Mouse (Mus musculus): ENCODE results near the gene Ypel2.
"Not testable (repeated sequence)": the region's sequence is repeated elsewhere in the genome, so short reads cannot be mapped to it uniquely, and the experiment has no call there.

Ypel2 gene

DNA sequence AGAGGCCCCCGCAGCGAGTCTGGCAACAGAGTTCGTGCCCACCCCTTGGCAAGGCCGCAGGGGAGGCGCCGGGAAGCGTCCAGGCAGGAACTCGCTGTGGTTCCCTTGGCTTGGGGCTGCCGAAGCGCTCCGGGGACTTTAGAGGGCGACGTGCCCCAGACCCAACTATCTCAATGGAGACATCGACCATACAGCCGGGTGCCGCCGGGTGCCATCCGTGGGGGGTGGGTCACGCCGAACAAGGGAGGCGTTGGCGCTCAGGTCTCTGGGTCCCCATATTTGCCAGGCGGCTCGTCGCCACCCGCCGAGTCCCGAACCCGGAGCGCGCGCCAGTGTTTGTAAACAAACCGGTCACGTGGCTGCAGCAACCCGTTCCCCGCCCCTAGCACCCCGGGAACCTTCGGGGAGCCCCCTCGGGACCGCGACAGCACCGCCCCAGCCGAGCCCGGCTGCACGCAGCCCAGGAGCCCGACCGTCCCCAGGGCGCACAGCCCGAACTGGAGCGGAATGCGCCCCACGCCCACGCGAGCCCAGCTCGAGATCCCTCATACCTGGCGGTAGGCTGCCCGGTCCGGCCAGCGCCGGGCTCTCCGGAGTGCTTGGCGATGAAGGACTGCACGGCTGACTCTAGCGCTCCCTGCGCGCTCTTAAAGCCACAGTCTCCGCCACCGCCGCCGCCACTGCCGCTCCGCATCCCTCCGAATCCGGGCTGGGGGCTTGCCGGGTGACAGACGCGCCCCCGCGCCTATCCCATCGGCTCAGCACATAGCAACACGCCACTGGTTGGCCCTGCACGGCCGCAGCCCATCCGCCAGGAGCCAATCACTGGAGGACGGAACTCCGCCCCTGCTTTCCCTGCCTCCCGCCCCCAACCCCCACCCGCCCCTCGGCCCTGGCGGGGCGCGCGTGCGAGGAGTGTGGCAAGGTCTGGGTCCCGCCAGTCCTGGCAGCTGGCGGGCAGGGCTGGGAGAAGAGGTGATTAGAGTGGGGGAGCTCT, at the start of gene Ypel2:
TSS of gene Ypel2 (minus strand) at position 667 of the 997 bp plus-strand sequence.
- peak; percentile 98 for DNase-seq (ENCODE audit: inconsistent age in 2 of 2, low spot score in 1 of 2)

- no peak for DNase-seq (ENCODE audit: inconsistent age in 2 of 2, low spot score in 1 of 2)
Observed at GRCm38 (mm10) chr11:87043052-87043451, 49.5 kb upstream of the Ypel2 start.

- peak; percentile 46 to 77 for DNase-seq (ENCODE audit: inconsistent age in 2 of 2, low spot score in 1 of 2)
Observed at GRCm38 (mm10) chr11:87039307-87039963, 45.9 kb upstream of the Ypel2 start.

DNA sequence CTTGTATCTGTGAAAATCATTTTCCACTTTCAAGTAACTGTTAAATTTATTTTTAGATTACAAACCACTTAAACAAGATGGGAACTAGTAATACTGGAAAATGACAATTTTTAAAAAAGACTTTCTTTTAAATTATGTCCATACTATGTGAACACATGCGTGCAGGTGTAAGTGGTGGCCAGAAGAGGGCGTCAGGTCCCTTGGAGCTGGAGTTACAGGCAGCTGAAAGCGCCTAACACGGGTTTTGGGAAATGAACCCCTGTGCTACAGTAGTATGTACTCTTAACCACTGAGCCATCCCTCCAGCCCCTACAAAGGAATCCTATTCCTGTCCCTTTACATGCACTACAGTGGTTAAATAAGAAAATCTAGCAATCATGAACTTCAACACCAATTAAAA, 42.7 kb upstream of the Ypel2 start:
- no peak for DNase-seq (ENCODE audit: inconsistent age in 2 of 2, low spot score in 1 of 2)

DNA sequence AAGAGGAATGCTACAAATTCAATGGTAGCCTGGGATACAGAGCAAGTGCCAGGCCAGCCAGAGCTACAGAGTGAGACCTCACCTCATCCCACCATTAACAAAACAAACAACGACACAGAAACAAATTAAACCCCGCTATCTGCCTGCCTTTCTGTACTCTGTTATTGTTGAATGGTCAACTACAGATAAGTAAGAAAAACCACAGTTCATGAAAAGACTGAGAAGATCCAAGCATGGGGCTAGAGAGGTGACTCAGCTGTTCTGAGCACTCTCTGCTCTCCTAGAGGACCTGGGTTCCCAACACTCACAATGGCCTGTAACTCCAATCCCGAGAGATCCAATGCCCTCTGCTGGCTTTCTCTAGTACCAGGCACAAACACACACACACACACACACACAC, 34.7 kb upstream of the Ypel2 start:
- no peak for DNase-seq (ENCODE audit: inconsistent age in 2 of 2, low spot score in 1 of 2)

DNA sequence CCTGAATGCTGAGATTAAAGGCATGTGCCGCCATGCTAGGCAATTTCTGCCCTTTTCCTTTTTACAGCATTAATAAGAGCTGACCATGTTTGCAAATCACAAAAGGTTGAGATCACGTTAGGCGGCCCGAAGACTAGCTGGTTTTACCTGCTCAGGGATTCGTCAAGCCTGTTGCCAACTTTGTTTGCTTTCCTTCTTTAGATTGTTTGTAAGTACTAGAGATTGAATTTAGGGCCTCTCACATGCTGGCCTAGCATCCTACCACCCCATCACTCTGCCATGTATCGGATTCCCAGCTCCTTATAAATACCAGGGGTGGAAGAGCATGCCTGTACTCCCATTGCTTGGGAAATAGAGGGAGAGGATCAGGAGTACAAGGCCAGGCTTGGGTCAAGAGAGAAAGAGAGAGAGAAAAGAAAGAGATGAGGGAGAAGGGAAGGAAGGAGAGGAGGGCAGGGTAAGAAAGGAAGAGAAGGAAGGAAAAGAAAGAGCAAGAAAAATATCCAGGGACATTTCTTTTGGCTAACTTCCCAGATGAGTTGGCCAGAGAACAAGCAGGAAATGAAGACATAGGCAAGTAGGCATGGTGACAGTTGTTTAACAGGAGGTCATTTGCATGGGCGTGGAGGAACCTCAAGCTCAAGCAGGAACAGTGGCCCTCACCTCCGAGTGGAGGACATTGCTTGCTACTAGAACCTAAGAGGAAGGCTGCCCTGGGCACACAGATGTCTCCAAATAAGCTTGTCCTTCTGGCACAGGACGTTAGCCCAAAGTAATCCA, 32.8 kb upstream of the Ypel2 start:
- peak in 1 of 2 experiments; percentile 73 for DNase-seq (ENCODE audit: inconsistent age in 2 of 2, low spot score in 1 of 2)

DNA sequence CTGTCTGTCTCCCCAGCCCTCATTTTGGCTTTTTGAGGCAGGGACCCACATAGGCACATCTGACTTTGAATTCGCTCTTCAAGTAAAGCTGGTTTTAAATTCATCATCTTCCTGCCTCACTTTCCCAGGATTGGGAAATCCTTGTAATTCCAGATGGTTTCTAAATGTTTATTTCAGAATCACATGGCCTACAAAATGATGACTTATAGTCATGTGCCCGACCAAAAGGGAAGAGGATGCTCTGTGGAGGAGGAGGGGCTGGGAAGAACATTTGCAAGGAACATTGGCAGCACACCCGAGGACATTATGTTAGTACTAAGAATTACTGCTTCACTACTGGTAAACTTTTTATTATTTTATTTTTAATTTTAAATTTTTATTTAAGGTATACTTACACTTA, 31.8 kb upstream of the Ypel2 start:
- DNase-seq (ENCODE audit: inconsistent age in 2 of 2, low spot score in 1 of 2) = no peak

- DNase-seq (ENCODE audit: inconsistent age in 2 of 2, low spot score in 1 of 2) = not testable (repeated sequence)
Observed at GRCm38 (mm10) chr11:87023240-87023639, 29.7 kb upstream of the Ypel2 start.

DNA sequence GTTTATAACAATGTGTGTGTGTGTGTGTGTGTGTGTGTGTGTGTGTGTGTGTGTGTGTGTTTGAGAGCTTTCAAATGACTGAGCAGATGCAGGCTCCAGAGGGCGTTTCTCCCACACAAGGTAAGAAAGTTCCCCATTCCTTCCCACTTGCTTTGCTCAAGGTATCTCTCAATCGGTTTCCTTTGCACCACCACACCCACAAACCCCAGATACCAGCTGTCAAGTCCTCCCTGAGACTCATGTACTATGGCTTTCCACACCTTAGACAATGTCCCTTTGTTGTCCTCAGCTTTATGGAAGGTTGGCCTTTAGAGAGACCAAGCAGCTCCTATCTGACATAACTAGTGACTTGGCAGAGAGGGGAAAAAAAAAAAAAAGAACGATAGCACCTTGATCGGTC, 29.3 kb upstream of the Ypel2 start:
- no peak for DNase-seq (ENCODE audit: inconsistent age in 2 of 2, low spot score in 1 of 2)

DNA sequence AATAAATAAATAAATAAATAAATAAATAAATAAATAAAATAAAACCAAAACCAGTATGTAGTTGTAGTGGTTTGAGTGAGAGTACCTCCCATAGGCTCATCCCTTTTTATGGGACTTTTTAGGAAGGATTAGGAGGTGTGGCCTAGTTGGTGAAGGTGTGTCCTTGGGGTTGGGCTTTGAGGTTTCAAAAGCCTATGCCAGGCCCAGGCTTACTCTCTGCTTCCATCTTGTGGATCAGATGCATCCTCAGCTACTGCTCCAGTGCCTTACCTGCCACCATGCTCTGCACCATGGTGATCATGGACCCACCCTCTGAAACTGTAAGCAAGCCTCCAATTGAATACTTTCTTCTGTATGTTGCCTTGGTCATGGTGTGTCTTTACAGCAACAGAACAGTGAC, 28.0 kb upstream of the Ypel2 start:
- DNase-seq (ENCODE audit: inconsistent age in 2 of 2, low spot score in 1 of 2) = no peak

DNA sequence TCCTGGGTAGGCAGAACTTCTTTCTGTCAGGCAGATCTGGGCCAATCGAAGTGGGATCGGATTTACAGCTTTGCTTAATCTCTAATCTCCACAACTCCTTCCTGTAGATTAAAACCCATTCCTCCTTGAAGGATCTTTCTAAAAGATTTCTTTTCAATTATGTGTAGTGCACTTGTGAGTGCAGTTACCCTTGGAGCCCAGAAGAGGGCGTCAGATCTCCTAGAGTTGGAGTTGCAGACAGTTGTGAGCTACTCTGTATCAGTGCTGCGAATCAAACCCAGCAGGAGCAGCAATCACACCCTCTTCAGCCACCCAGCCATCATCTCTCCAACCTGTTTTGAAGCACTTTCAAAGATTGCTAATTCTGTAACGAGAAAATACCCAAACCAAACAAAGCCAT, 26.9 kb upstream of the Ypel2 start:
- DNase-seq (ENCODE audit: inconsistent age in 2 of 2, low spot score in 1 of 2) = no peak

DNA sequence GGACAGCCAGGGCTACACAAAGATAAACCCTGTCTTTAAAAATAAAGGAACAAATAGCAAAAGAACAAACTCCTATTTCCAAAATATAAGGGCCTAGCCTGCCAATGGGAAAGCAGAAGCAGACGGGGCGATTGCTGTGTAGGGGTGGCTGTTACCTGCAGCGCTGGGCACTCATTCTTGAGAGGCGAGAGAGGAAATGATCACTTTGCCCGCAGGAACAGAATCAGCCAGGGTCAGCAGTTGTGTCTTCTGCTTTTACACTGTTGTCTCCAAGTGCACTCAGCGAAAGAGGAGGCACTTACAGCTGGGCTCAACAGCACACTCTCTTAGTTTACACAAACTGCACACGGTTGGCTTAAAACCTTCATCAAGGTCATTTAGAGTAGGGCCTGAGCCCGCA, 25.9 kb upstream of the Ypel2 start:
- no peak for DNase-seq (ENCODE audit: inconsistent age in 2 of 2, low spot score in 1 of 2)

GRCm38 (mm10) chr11:87018081-87018480, 24.6 kb upstream of the Ypel2 start:
- no peak for DNase-seq (ENCODE audit: inconsistent age in 2 of 2, low spot score in 1 of 2)

- DNase-seq (ENCODE audit: inconsistent age in 2 of 2, low spot score in 1 of 2) = no peak
Observed at GRCm38 (mm10) chr11:87015691-87016090, 22.2 kb upstream of the Ypel2 start.

GRCm38 (mm10) chr11:87010476-87010875, 17.0 kb upstream of the Ypel2 start:
- peak; percentile 62 to 92 for DNase-seq (ENCODE audit: inconsistent age in 2 of 2, low spot score in 1 of 2)

GRCm38 (mm10) chr11:87007371-87007770, 13.9 kb upstream of the Ypel2 start:
- DNase-seq (ENCODE audit: inconsistent age in 2 of 2, low spot score in 1 of 2) = no peak

- no peak for DNase-seq (ENCODE audit: inconsistent age in 2 of 2, low spot score in 1 of 2)
Observed at GRCm38 (mm10) chr11:87004960-87005755, 11.7 kb upstream of the Ypel2 start.

DNA sequence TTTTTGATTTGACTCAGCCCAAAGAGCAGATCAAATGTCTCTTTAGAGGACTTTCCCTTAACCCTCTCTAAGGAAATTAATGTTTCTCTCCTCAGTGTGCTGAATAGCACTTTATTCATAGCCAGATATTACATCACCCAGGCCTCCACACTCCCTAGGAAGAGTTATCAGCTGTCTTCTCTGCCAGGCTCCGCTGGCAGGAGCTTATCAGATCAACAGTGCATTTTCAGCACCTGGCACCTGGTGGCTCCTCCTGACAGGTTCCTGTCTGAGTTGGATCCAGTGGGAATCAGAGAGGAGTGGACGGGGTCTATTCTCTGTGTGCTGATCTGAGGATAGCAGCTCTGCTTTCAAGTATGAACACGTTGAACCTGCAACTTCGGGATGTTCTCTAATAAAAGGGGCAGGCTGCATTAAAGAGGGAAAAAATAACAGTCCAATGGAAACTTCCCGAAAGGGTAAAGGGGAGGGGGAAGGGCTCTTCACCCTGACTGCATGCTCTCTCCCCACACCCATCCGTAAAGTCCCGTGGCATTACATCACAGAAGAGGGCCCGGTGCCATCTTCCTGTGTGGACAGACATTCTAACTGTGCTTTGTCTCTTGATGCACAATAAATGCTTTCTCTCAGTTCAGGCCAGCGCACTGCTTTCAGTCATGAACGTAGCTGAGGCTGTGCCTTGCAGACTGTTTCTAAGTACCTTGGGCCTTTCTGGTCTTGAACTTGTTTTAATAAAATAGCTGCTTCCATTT, 8.7 kb upstream of the Ypel2 start:
- DNase-seq (ENCODE audit: inconsistent age in 2 of 2, low spot score in 1 of 2) = peak in 1 of 2 experiments; percentile 38

GRCm38 (mm10) chr11:87001217-87001616, 7.7 kb upstream of the Ypel2 start:
- no peak for DNase-seq (ENCODE audit: inconsistent age in 2 of 2, low spot score in 1 of 2)

DNA sequence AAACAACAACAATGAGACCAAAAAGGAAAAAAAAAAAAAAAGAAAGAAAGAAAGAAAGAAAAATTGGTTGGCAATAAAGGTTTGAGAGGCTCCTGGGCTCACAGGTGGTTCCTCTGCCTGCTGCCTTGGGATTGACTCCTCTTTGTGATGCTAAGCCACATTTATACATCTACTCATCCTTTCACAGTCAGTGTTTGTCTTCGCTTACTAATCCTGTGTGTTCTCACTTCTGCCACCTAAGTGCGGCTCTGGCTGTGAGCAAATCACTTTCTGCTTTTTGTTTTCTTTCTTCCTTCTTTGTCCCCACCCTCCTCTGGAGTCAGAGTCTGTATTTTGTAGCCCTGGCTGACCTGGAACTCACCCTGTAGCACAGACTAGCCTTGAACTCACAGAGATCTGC, 2.8 kb upstream of the Ypel2 start:
- DNase-seq (ENCODE audit: inconsistent age in 2 of 2, low spot score in 1 of 2) = no peak
